Mouse (Mus musculus) neural tube, embryonic 15.5 days (tissue): ENCODE results near the gene Gm10722. TPM values are rescaled to one million over a fixed set of nuclear protein-coding genes. Genes with fewer than 3 reads are reported as not detected.
"Not testable (repeated sequence)": the region's sequence is repeated elsewhere in the genome, so short reads cannot be mapped to it uniquely, and the experiment has no call there.

Experiments
- ATAC-seq: fragments of 200-750 bp; cut with Nextera tagmentation; 2 replicates; pipeline ENCODE4 v1.8.0; 2017; ENCODE audit warnings: mild to moderate bottlenecking, moderate TSS enrichment, moderate library complexity; ENCODE audit not compliant: low FRiP score
- H3K27ac ChIP-seq: fragments of 300-500 bp; sonication (generic); replicated peaks from 2 replicates; pipeline ENCODE4 v1.5.1; 2015; ENCODE audit warnings: mild to moderate bottlenecking, inconsistent platforms
- H3K27me3 ChIP-seq: fragments of 300-500 bp; sonication (generic); replicated peaks from 2 replicates; pipeline ENCODE4 v1.6.1; 2015; ENCODE audit warnings: inconsistent platforms
- H3K36me3 ChIP-seq: fragments of 300-500 bp; sonication (generic); 2 replicates; pipeline ENCODE4 v1.6.1; 2015; ENCODE audit warnings: inconsistent platforms
- H3K4me1 ChIP-seq: fragments of 300-500 bp; sonication (generic); 2 replicates; pipeline ENCODE4 v1.6.1; 2015; ENCODE audit warnings: inconsistent platforms
- H3K4me2 ChIP-seq: fragments of 300-500 bp; sonication (generic); 2 replicates; pipeline ENCODE4 v1.6.1; 2015; ENCODE audit warnings: inconsistent platforms, mild to moderate bottlenecking, moderate library complexity
- H3K4me3 ChIP-seq: fragments of 300-500 bp; sonication (generic); replicated peaks from 2 replicates; pipeline ENCODE4 v1.5.1; 2015; ENCODE audit warnings: mild to moderate bottlenecking, inconsistent platforms
- H3K9ac ChIP-seq: fragments of 300-500 bp; sonication (generic); replicated peaks from 2 replicates; pipeline ENCODE4 v1.6.1; 2015; ENCODE audit warnings: mild to moderate bottlenecking, inconsistent platforms
- H3K9me3 ChIP-seq: fragments of 300-500 bp; sonication (generic); replicated peaks from 2 replicates; pipeline ENCODE4 v1.6.1; 2016; ENCODE audit warnings: inconsistent platforms
- whole genome bisulfite sequencing: fragments of 180-500 bp; shearing (Covaris S2); methylation state at CpG from one replicate; pipeline ENCODE4 v1.1.7; 2015; ENCODE audit warnings: mixed read lengths; 5-methylcytosine and 5-hydroxymethylcytosine counted together
- polyA plus RNA-seq: library from polyadenylated mRNA; unstranded; fragments of >200 nt; fragmentation: Nextera tagmentation; extraction: Ambion mirVana; gene quantifications from 2 replicates; pipeline ENCODE4 v1.2.1, GENCODE M21; 2015

Gene Gm10722
- not detected in 2 replicates for polyA plus RNA-seq

- not testable (repeated sequence) for H3K9ac ChIP-seq, H3K27ac ChIP-seq, H3K4me2 ChIP-seq, H3K9me3 ChIP-seq, H3K4me3 ChIP-seq, ATAC-seq, H3K4me1 ChIP-seq, H3K27me3 ChIP-seq, H3K36me3 ChIP-seq
- WGBS = 74% methylated on average over 12 of the region's 12 CpGs
These were observed at the start of gene Gm10722 for GRCm38 (mm10) chr9:3000445-3000972. TSS of gene Gm10722 (plus strand) at chr9:3000922.

GRCm38 (mm10) chr9:3001006-3001405, 284 bp downstream of the Gm10722 start:
- H3K9ac ChIP-seq, H3K27ac ChIP-seq, ATAC-seq, H3K4me3 ChIP-seq, H3K9me3 ChIP-seq, H3K4me1 ChIP-seq, H3K36me3 ChIP-seq, H3K4me2 ChIP-seq, H3K27me3 ChIP-seq: not testable (repeated sequence)
- WGBS = 67% methylated on average over 8 of the region's 8 CpGs

- peak; percentile 84 for ATAC-seq
- 70% methylated on average over 9 of the region's 11 CpGs for WGBS
These were observed 1.4 kb downstream of the Gm10722 start for GRCm38 (mm10) chr9:3001948-3002659.

GRCm38 (mm10) chr9:3002794-3003396, 2.2 kb downstream of the Gm10722 start, which contains the start of gene Gm11168:
TSS of gene Gm11168 (plus strand) at chr9:3003346.
- not testable (repeated sequence) for H3K27ac ChIP-seq, H3K9me3 ChIP-seq, H3K4me1 ChIP-seq, H3K27me3 ChIP-seq, ATAC-seq, H3K36me3 ChIP-seq, H3K4me3 ChIP-seq, H3K9ac ChIP-seq, H3K4me2 ChIP-seq
- WGBS = 73% methylated on average over 6 of the region's 14 CpGs

More at GRCm38 (mm10) chr9:3001948-3002659, 1.4 kb downstream of the Gm10722 start:
- not testable (repeated sequence) for H3K36me3 ChIP-seq, H3K4me3 ChIP-seq, H3K27me3 ChIP-seq, H3K9me3 ChIP-seq, H3K4me1 ChIP-seq, H3K4me2 ChIP-seq, H3K9ac ChIP-seq, H3K27ac ChIP-seq

- H3K27ac ChIP-seq, H3K9me3 ChIP-seq, ATAC-seq, H3K4me2 ChIP-seq, H3K9ac ChIP-seq, H3K27me3 ChIP-seq, H3K4me3 ChIP-seq, H3K36me3 ChIP-seq, H3K4me1 ChIP-seq: not testable (repeated sequence)
- 85% methylated on average over 1 of the region's 5 CpGs for WGBS
These were observed 5.5 kb downstream of the Gm10722 start for GRCm38 (mm10) chr9:3006179-3006578.

GRCm38 (mm10) chr9:3006636-3007035, 5.9 kb downstream of the Gm10722 start:
- not testable (repeated sequence) for H3K4me2 ChIP-seq, H3K9me3 ChIP-seq, H3K4me1 ChIP-seq, H3K27me3 ChIP-seq, H3K27ac ChIP-seq, H3K4me3 ChIP-seq, H3K36me3 ChIP-seq, H3K9ac ChIP-seq
- ATAC-seq = peak; percentile 83
- WGBS = 74% methylated on average over 8 of the region's 8 CpGs

- not testable (repeated sequence) for H3K9ac ChIP-seq, H3K4me2 ChIP-seq, H3K27me3 ChIP-seq, H3K4me3 ChIP-seq, H3K27ac ChIP-seq, H3K4me1 ChIP-seq, H3K9me3 ChIP-seq, H3K36me3 ChIP-seq
- 79% methylated on average over 8 of the region's 9 CpGs for WGBS
- ATAC-seq = peak; percentile 46; the same call in 1 of the 2 replicates
These were observed 6.5 kb downstream of the Gm10722 start for GRCm38 (mm10) chr9:3007272-3007671.

- not testable (repeated sequence) for H3K36me3 ChIP-seq, H3K4me2 ChIP-seq, H3K9ac ChIP-seq, H3K27ac ChIP-seq, H3K9me3 ChIP-seq, H3K27me3 ChIP-seq, H3K4me3 ChIP-seq, H3K4me1 ChIP-seq
- WGBS = no CpG with 5 or more reads among the region's 5 CpGs
- ATAC-seq = 0 out of 2 replicates have a peak, but pooled peaks have one; percentile 42
These were observed 8.6 kb downstream of the Gm10722 start for GRCm38 (mm10) chr9:3009331-3009730.

- ATAC-seq, H3K4me3 ChIP-seq, H3K4me2 ChIP-seq, H3K9ac ChIP-seq, H3K9me3 ChIP-seq, H3K4me1 ChIP-seq, H3K27me3 ChIP-seq, H3K36me3 ChIP-seq, H3K27ac ChIP-seq: not testable (repeated sequence)
- WGBS = 89% methylated on average over 3 of the region's 7 CpGs
These were observed 11.4 kb downstream of the Gm10722 start for GRCm38 (mm10) chr9:3012054-3012621.

GRCm38 (mm10) chr9:3012733-3013279, 12.1 kb downstream of the Gm10722 start, which contains the start of gene Gm10721:
TSS of gene Gm10721 (plus strand) at chr9:3013140.
- H3K4me2 ChIP-seq, H3K4me1 ChIP-seq, H3K27me3 ChIP-seq, H3K4me3 ChIP-seq, H3K36me3 ChIP-seq, H3K9me3 ChIP-seq, H3K27ac ChIP-seq, H3K9ac ChIP-seq: not testable (repeated sequence)
- ATAC-seq = peak; percentile 63
- no CpG with 5 or more reads among the region's 11 CpGs for WGBS

GRCm38 (mm10) chr9:3015354-3015753, 14.6 kb downstream of the Gm10722 start, which contains the start of gene Gm10720:
TSS of gene Gm10720 (plus strand) at chr9:3015654.
- not testable (repeated sequence) for H3K4me1 ChIP-seq, H3K36me3 ChIP-seq, H3K4me2 ChIP-seq, ATAC-seq, H3K4me3 ChIP-seq, H3K27me3 ChIP-seq, H3K9ac ChIP-seq, H3K27ac ChIP-seq, H3K9me3 ChIP-seq
- 70% methylated on average over 5 of the region's 9 CpGs for WGBS
